14 mouse cellular contexts compared by ENCODE assay signal in the genomic region with DNA sequence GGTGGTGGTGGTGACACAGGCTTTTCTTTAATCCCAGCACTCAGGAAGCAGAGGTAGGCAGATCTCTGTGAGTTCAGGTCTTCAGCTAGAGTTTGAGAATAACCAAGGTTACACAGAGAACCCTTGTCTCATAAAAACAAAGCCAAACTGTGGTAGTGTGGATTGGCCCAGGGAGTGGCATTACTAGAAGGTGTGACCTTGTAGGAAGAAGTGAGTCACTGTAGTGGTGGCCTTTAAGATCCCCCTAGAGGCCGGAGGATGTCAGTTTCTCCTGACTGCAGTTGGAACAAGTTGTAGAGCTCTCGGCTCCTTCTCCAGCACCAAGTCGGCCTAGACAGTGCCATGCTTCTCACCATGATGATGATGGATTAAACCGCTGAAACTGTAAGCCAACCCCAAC. TPM values are rescaled to one million over a fixed set of nuclear protein-coding genes. Genes with fewer than 3 reads are reported as not detected.
DNase-seq lines count a peak whose midpoint lies in the region; ATAC-seq and TF ChIP-seq lines count a peak whose summit lies in the region.
"Had no signal": no experiment of that assay in that cellular context is flagged by ENCODE, and none has a peak within 500 bp of the region (broad histone marks: within the 10 kb centered on the region; RNA-seq: fewer than 3 reads in every experiment).

Gene Chit1, plus strand, starts transcription at position 264 of the 400 bp plus-strand sequence.

- peak within 1 kb of the TSS; percentile 70; the same call in 1 of the 2 replicates for H3K27ac ChIP-seq in liver, postnatal 0 days (ENCODE audit: low read depth)
- H3K27ac ChIP-seq in neural tube, embryonic 15.5 days (replicated peaks) = no peak within 1 kb of the TSS
- H3K27ac ChIP-seq: embryonic facial prominence, embryonic 10.5 days; heart, embryonic 13.5 days; hindbrain, embryonic 12.5 days had no signal

- peak; percentile 68 for TF ChIP-seq CTCF in liver, postnatal 0 days (IDR thresholded peaks at IDR 0.05; ENCODE audit: low read depth)

- ATAC-seq in liver, postnatal 0 days = peak; percentile 66
- no peak for ATAC-seq in neural tube, embryonic 15.5 days (ENCODE audit: low FRiP score)

- peaks cover 28% of the 10 kb centered on the region for H3K4me1 ChIP-seq in erythroblast, embryonic 14.5 days (ENCODE audit: control insufficient read depth)
- peaks cover 9% of the 10 kb centered on the region for H3K4me1 ChIP-seq in liver, postnatal 0 days (ENCODE audit: insufficient read depth)
- H3K4me1 ChIP-seq in neural tube, embryonic 15.5 days = peaks cover 8% of the 10 kb centered on the region
- H3K4me1 ChIP-seq: heart, embryonic 13.5 days had no signal

- WGBS in liver, postnatal 0 days (ENCODE audit: insufficient replicate concordance) = 71% methylated on average over 4 of the region's 4 CpGs
- WGBS in neural tube, embryonic 15.5 days = 83% methylated on average over 4 of the region's 4 CpGs

- no peaks in the 10 kb centered on the region for H3K36me3 ChIP-seq in erythroblast, embryonic 14.5 days (ENCODE audit: control insufficient read depth)
- H3K36me3 ChIP-seq in liver, postnatal 0 days (replicated peaks; ENCODE audit: insufficient read depth, low read length) = no peaks in the 10 kb centered on the region
- no peaks in the 10 kb centered on the region for H3K36me3 ChIP-seq in neural tube, embryonic 15.5 days
- H3K36me3 ChIP-seq: embryonic facial prominence, embryonic 10.5 days; heart, embryonic 13.5 days; hindbrain, embryonic 12.5 days had no signal

- peaks cover 38% of the 10 kb centered on the region for H3K27me3 ChIP-seq in erythroblast, embryonic 14.5 days (ENCODE audit: control insufficient read depth)
- H3K27me3 ChIP-seq in liver, postnatal 0 days (ENCODE audit: insufficient read depth, low read length) = no peaks in the 10 kb centered on the region
- H3K27me3 ChIP-seq in neural tube, embryonic 15.5 days (replicated peaks) = no peaks in the 10 kb centered on the region
- H3K27me3 ChIP-seq: hindbrain, embryonic 12.5 days had no signal

- peak within 1 kb of the TSS; percentile 42 for H3K4me2 ChIP-seq in liver, postnatal 0 days (ENCODE audit: low read depth, low read length)
- H3K4me2 ChIP-seq in neural tube, embryonic 15.5 days = no peak within 1 kb of the TSS
- H3K4me2 ChIP-seq: heart, embryonic 13.5 days; hindbrain, embryonic 12.5 days had no signal

- H3K9me3 ChIP-seq in erythroblast, embryonic 14.5 days (ENCODE audit: control insufficient read depth, low read length) = no peaks in the 10 kb centered on the region
- H3K9me3 ChIP-seq in liver, postnatal 0 days (ENCODE audit: low read length) = no peaks in the 10 kb centered on the region
- H3K9me3 ChIP-seq in neural tube, embryonic 15.5 days (replicated peaks) = no peaks in the 10 kb centered on the region
- H3K9me3 ChIP-seq: embryonic facial prominence, embryonic 10.5 days; heart, embryonic 13.5 days; hindbrain, embryonic 12.5 days had no signal

- peak; percentile 33 for DNase-seq in adrenal gland, postnatal 14 days
- DNase-seq in adrenal gland, postnatal 10 days = no peak
- peak; percentile 56 for DNase-seq in CD4-positive, CD25-positive, alpha-beta regulatory T cell, adult 2 months (ENCODE audit: low read depth, low spot score)
- no peak for DNase-seq in liver, postnatal 0 days
- DNase-seq in cerebellum, adult 9-10 months = no peak
- no peak for DNase-seq in neural tube, embryonic 10.5 days (ENCODE audit: extremely low spot score, low spot score)
- DNase-seq: kidney, postnatal 36 days; lung, adult 18-20 months; thymus, postnatal 14 days had no signal

- H3K4me3 ChIP-seq in erythroblast, embryonic 14.5 days (replicated peaks) = peak within 1 kb of the TSS; percentile 3
- no peak within 1 kb of the TSS for H3K4me3 ChIP-seq in liver, postnatal 0 days (ENCODE audit: low read depth, low read length)
- H3K4me3 ChIP-seq in neural tube, embryonic 15.5 days (replicated peaks) = no peak within 1 kb of the TSS
- H3K4me3 ChIP-seq: embryonic facial prominence, embryonic 10.5 days; heart, embryonic 13.5 days; hindbrain, embryonic 12.5 days had no signal

- TF ChIP-seq EP300 in liver, postnatal 0 days (IDR thresholded peaks at IDR 0.05; ENCODE audit: low read depth) = no peak

- no peak within 1 kb of the TSS for H3K9ac ChIP-seq in liver, postnatal 0 days (replicated peaks)
- no peak within 1 kb of the TSS for H3K9ac ChIP-seq in neural tube, embryonic 15.5 days (replicated peaks)
- H3K9ac ChIP-seq: heart, embryonic 13.5 days; hindbrain, embryonic 12.5 days had no signal

RNA-seq across cellular contexts. Expression of gene Chit1, which starts in this region (rescaled TPM):
- not detected in 2 replicates for total RNA-seq in adrenal gland, postnatal 14 days (2021)
- under 1 TPM in 1 of 2 experiments, not detected in 1; 0.15 TPM for total RNA-seq in adrenal gland, postnatal 10 days (2021)
- polyA plus RNA-seq in erythroblast, embryonic 14.5 days (2012) = not detected in 2 replicates
- polyA plus RNA-seq in liver, postnatal 0 days (2015; fragmentation: Nextera tagmentation; extraction: Ambion mirVana) = 0.26 TPM in 2 replicates
- 0.87 and 0.89 TPM in 2 replicates for polyA plus RNA-seq in neural tube, embryonic 15.5 days (2015; fragmentation: Nextera tagmentation; extraction: Ambion mirVana)
- polyA plus RNA-seq: embryonic facial prominence, embryonic 10.5 days; hindbrain, embryonic 12.5 days had no signal

Comparison
In these comparisons a context has a peak if more than half of its experiments do, and no peak if none do; other contexts are left out.
1. Peak in DNase-seq in adrenal gland, postnatal 14 days; RNA of the gene not detected or under 1 TPM.
2. Peak in ATAC-seq, H3K27ac ChIP-seq and H3K4me2 ChIP-seq in liver, postnatal 0 days; RNA of the gene not detected or under 1 TPM.